Mouse (Mus musculus) E14TG2a.4 (cell line): ENCODE measurements around the gene Abr.

ENCODE experiments used
- H3K27me3 ChIP-seq: 2 replicates; pipeline ENCODE4 v1.6.1; 2014; ENCODE audit warnings: low read length, control low read depth; ENCODE audit not compliant: insufficient read depth
- H3K36me3 ChIP-seq: 2 replicates; pipeline ENCODE4 v1.6.1; 2014; ENCODE audit warnings: low read length, control low read depth; ENCODE audit not compliant: insufficient read depth
- H3K4me1 ChIP-seq: replicated peaks from 2 replicates; pipeline ENCODE4 v1.6.1; 2014; ENCODE audit warnings: low read depth, low read length, control low read depth
- H3K4me3 ChIP-seq: replicated peaks from 2 replicates; pipeline ENCODE4 v1.5.1; 2014; ENCODE audit warnings: mild to moderate bottlenecking, low read length
- H3K9me3 ChIP-seq: 2 replicates; pipeline ENCODE4 v1.6.1; 2014; ENCODE audit warnings: low read length, control low read depth
- CTCF ChIP-seq: conservative IDR thresholded peaks from 2 replicates; pipeline ENCODE4 v1.5.1; 2014; ENCODE audit warnings: low read length
- NANOG ChIP-seq: IDR thresholded peaks from 2 replicates; pipeline ENCODE4 v1.6.1; 2014; ENCODE audit warnings: borderline replicate concordance, low read length, mixed read lengths
- POU5F1 ChIP-seq: IDR thresholded peaks from 2 replicates; pipeline ENCODE4 v1.6.1; 2014; ENCODE audit warnings: low read length, borderline replicate concordance

Abr gene

DNA sequence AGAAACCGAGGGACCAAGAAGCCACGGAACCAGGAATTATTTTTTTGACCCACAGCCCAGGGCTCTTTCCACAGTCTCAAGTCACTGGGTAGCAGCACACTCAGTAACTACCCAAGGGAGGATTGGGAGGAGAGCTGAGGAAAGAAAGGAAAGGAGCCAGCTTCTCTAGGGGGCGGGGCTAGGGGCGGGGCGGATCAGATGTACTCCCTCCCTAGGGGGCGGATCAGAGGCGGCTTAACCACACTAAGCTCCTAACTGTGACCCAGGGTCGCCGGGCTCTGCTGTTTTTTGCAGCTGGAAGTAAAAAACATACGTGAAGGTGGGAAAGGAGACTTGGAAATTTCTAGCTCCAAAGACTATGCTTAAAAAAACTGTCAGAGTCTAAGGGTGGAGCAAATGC lies 175.9 kb downstream of the Abr start:
- no peak for TF ChIP-seq CTCF
- no peak for TF ChIP-seq NANOG
- no peak for TF ChIP-seq POU5F1
- Histone ChIP-seq H3K36me3 (peaks cover 44% of the 10 kb centered on the region), H3K27me3 (no peaks in the 10 kb centered on the region), H3K4me3 (no peak overlapping the region), H3K9me3 (no peaks in the 10 kb centered on the region), H3K4me1 (peaks cover 72% of the 10 kb centered on the region)

DNA sequence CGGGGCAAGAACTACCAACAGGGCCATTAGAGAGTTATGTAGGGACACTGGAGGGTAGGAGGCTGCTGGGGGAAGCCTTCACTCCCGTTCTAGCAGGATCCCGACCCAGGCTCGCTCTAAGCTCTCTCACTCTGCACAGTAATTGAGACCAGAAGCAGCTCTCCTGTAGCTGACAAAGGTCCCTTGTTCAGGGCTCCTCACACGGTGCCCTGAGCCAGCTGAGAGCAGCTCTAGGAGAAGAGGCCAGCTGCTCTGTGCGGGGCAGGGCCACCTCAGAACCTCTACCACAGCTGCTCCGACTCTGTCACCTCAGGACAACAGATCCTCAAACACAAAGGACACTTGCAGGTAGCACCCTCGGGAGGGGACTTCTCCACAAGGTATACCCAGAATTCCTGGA lies 176.7 kb downstream of the Abr start:
- TF ChIP-seq POU5F1 (no peak), CTCF (no peak), NANOG (no peak)
- Histone ChIP-seq H3K4me1 (peaks cover 80% of the 10 kb centered on the region), H3K4me3 (no peak overlapping the region), H3K27me3 (no peaks in the 10 kb centered on the region), H3K9me3 (no peaks in the 10 kb centered on the region), H3K36me3 (peaks cover 39% of the 10 kb centered on the region)

- TF ChIP-seq NANOG (no peak), POU5F1 (no peak), CTCF (no peak)
- peaks cover 70% of the 10 kb centered on the region for H3K4me1 ChIP-seq
- no peaks in the 10 kb centered on the region for H3K9me3 ChIP-seq
- H3K27me3 ChIP-seq, result peaks cover 16% of the 10 kb centered on the region
- peaks cover 40% of the 10 kb centered on the region for H3K36me3 ChIP-seq
- no peak overlapping the region for H3K4me3 ChIP-seq
These were observed 182.4 kb downstream of the Abr start for GRCm38 (mm10) chr11:76439666-76440065.

GRCm38 (mm10) chr11:76436864-76437437 lies 185.2 kb downstream of the Abr start:
- peaks cover 39% of the 10 kb centered on the region for H3K36me3 ChIP-seq
- H3K4me3 ChIP-seq, result peak overlapping the region; percentile 80
- H3K9me3 ChIP-seq, result no peaks in the 10 kb centered on the region
- TF ChIP-seq CTCF (no peak), NANOG (no peak), POU5F1 (no peak)
- H3K4me1 ChIP-seq, result peaks cover 52% of the 10 kb centered on the region
- H3K27me3 ChIP-seq, result peaks cover 16% of the 10 kb centered on the region

- Histone ChIP-seq H3K4me3 (no peak overlapping the region), H3K4me1 (peaks cover 43% of the 10 kb centered on the region), H3K9me3 (no peaks in the 10 kb centered on the region), H3K36me3 (peaks cover 41% of the 10 kb centered on the region), H3K27me3 (peaks cover 16% of the 10 kb centered on the region)
- TF ChIP-seq POU5F1 (no peak), NANOG (no peak), CTCF (no peak)
These were observed 186.1 kb downstream of the Abr start for GRCm38 (mm10) chr11:76436009-76436408.

GRCm38 (mm10) chr11:76429966-76430631 lies 192.0 kb downstream of the Abr start:
- peaks cover 20% of the 10 kb centered on the region for H3K4me1 ChIP-seq
- TF ChIP-seq CTCF, result no peak
- TF ChIP-seq POU5F1, result no peak
- TF ChIP-seq NANOG, result no peak
- no peaks in the 10 kb centered on the region for H3K9me3 ChIP-seq
- peaks cover 28% of the 10 kb centered on the region for H3K36me3 ChIP-seq
- no peak overlapping the region for H3K4me3 ChIP-seq
- no peaks in the 10 kb centered on the region for H3K27me3 ChIP-seq

DNA sequence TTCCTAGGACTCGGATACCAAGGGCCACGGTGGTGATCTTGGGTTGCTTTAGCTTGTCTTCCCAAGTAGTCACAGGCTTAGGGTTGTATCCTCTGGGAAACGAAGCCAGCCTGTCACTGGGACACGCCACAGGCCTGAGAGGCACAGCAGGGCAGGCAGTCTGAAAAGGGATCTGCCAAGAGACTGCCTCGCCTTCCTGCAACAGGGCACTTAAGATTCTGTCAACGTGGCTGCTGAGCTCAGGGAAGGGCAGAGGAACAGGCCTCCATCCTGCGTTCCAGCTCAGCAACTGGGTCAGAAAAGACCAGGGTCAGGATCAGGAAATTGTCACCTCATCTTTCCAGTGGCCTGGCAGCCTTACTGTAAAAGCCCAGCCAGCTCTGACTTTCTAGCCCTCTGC lies 192.6 kb downstream of the Abr start:
- Histone ChIP-seq H3K4me1 (peaks cover 18% of the 10 kb centered on the region), H3K4me3 (no peak overlapping the region), H3K36me3 (peaks cover 29% of the 10 kb centered on the region), H3K9me3 (no peaks in the 10 kb centered on the region), H3K27me3 (no peaks in the 10 kb centered on the region)
- TF ChIP-seq NANOG, result no peak
- TF ChIP-seq POU5F1, result no peak

DNA sequence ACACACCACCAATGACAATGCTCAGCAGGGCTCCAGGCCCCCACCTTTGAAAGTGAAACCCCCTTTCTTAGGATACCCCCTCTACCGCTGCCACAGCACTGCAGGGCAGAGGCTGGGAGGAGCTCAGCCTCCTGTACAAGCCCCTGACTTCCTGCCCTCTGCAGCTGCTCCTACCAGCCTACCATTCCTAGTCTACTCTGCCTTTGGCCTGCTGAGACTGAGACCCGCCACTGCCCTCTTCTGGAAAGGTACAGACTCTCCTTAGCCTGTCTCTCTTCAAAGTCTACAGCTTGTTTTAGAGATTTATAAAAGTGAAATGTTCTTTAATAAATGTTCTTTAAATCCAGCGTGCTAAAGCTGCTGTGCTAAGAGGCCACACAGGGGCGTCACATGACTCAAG lies 193.1 kb downstream of the Abr start:
- no peak; the same call in 1 of the 2 replicates for TF ChIP-seq CTCF
- TF ChIP-seq POU5F1, result no peak
- Histone ChIP-seq H3K4me1 (peaks cover 17% of the 10 kb centered on the region), H3K4me3 (no peak overlapping the region), H3K27me3 (no peaks in the 10 kb centered on the region), H3K36me3 (peaks cover 29% of the 10 kb centered on the region), H3K9me3 (no peaks in the 10 kb centered on the region)

DNA sequence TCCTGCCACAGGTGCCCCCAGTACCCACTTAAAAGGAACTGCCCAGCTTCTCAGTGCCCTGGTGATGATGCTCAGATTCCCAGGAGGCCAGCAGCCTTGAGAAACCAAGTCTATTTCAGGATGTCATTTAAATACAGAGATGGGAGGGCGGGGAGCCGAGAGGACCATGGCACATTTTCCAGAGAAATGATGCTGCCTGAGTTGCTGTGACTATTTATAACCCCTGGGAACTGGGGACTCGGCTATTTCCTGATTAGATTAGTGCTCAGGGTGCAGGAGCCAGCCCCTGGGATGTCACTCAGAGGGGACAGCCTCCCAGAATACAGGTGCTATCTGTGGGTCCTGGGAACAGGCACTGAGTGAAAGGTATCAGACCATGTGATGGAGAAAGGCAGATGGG lies 194.3 kb downstream of the Abr start:
- H3K9me3 ChIP-seq, result no peaks in the 10 kb centered on the region
- peaks cover 17% of the 10 kb centered on the region for H3K4me1 ChIP-seq
- no peak overlapping the region for H3K4me3 ChIP-seq
- no peak for TF ChIP-seq POU5F1
- no peak for TF ChIP-seq NANOG
- TF ChIP-seq CTCF, result no peak
- H3K36me3 ChIP-seq, result peaks cover 30% of the 10 kb centered on the region
- H3K27me3 ChIP-seq, result no peaks in the 10 kb centered on the region
